Mouse (Mus musculus) central nervous system, embryonic 11.5 days (tissue): ENCODE measurements around the gene Cd9. TPM values are rescaled to one million over a fixed set of nuclear protein-coding genes. Genes with fewer than 3 reads are reported as not detected.

Experiments
- polyA plus RNA-seq: library from polyadenylated mRNA; depleted of rRNA; stranded (reverse); fragments of >200 nt; gene quantifications from 2 replicates; pipeline ENCODE4 v1.2.3, GENCODE M21; 2012; rRNA removed

The Cd9 gene
- 21.6 and 30.2 TPM in 2 replicates for polyA plus RNA-seq

DNA sequence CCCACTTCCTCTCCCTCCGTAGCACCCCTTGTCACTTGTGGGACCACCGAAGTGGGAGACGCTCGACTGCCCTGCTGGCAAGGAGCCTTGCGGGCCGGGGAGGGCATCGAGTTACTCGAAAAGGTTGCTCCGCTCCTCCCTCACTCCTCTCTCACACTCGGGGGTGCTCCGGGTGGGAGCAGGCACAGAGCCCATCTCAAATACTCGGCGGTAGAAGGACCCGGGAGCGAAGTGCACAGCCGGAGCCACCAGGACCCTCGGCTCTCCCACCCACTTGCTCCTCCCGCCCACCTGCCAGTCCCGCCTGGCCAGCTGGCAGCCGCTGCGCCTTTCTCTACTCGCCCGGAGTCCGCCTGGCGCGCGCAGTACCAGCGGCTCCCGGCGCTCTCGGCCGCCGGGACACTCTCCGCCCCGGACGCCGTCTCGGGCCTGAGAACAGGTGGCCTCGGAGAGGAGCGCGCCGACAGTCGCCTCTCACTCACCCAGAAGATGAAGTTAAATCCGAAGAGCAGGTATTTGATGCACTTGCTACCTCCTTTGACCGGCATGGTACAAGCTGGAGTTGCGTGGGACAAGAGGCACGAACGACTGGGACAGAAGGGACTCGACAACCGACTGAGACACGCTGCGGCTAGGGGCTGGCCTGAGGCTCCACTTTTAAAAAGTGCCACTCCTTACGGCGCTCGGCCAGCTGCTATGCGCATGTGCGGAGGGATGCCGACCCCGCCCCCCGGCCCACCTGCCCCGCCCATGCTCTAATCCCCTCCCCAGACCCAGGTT lies at the start of gene Cd9:
Gene Cd9 (minus strand): TSS at position 700 of the 780 bp plus-strand sequence.

Other genes with a start within 250 kb of the Cd9 start
- 0.06 and 0.26 TPM in 2 replicates for gene Tuba3a, start 208.7 kb downstream of the Cd9 start, polyA plus RNA-seq
- 15.1 and 22.4 TPM in 2 replicates for gene Ltbr, start 180.9 kb downstream of the Cd9 start, polyA plus RNA-seq
- 0.61 and 1.2 TPM in 2 replicates for gene Scnn1a, start 174.1 kb downstream of the Cd9 start, polyA plus RNA-seq
- gene Tnfrsf1a, start 145.4 kb downstream of the Cd9 start, polyA plus RNA-seq = 20.2 and 32.1 TPM in 2 replicates
- gene Plekhg6, start 114.0 kb downstream of the Cd9 start, polyA plus RNA-seq = 0.12 and 0.14 TPM in 2 replicates
- 14.5 and 17.4 TPM in 2 replicates for gene Vwf, start 52.0 kb upstream of the Cd9 start, polyA plus RNA-seq
- 0.35 and 0.62 TPM in 2 replicates for gene Ano2, start 195.6 kb upstream of the Cd9 start, polyA plus RNA-seq